Mouse (Mus musculus): Measurements from ENCODE around the gene Foxr1. TPM values are rescaled to one million over a fixed set of nuclear protein-coding genes. Genes with fewer than 3 reads are reported as not detected.

Foxr1 gene
- not detected for total RNA-seq (2021)

- DNase-seq, result no peak
Observed at GRCm38 (mm10) chr9:44440961-44441360, at the start of gene Foxr1. Foxr1 (minus strand) TSS chr9:44441136.

- peak; percentile 55 for DNase-seq
Observed at GRCm38 (mm10) chr9:44490086-44490967, 49.4 kb upstream of the Foxr1 start.

GRCm38 (mm10) chr9:44489651-44490085, 48.7 kb upstream of the Foxr1 start:
- peak; percentile 76 for DNase-seq

GRCm38 (mm10) chr9:44488855-44489381, 48.0 kb upstream of the Foxr1 start:
- DNase-seq, result peak; percentile 81

GRCm38 (mm10) chr9:44488416-44488815, 47.5 kb upstream of the Foxr1 start:
- peak; percentile 26 for DNase-seq

GRCm38 (mm10) chr9:44487441-44487840, 46.5 kb upstream of the Foxr1 start:
- peak; percentile 90 for DNase-seq

- DNase-seq, result peak; percentile 70
Observed at GRCm38 (mm10) chr9:44486741-44487421, 45.9 kb upstream of the Foxr1 start.

- DNase-seq, result peak; percentile 65
Observed at GRCm38 (mm10) chr9:44486335-44486734, 45.4 kb upstream of the Foxr1 start.

GRCm38 (mm10) chr9:44485516-44486161, 44.7 kb upstream of the Foxr1 start:
- peak; percentile 17 for DNase-seq

- DNase-seq, result no peak
Observed at GRCm38 (mm10) chr9:44485105-44485515, 44.2 kb upstream of the Foxr1 start.

GRCm38 (mm10) chr9:44484311-44485104, 43.6 kb upstream of the Foxr1 start:
- DNase-seq, result peak; percentile 27

GRCm38 (mm10) chr9:44483510-44484044, 42.6 kb upstream of the Foxr1 start:
- DNase-seq, result peak; percentile 70

- DNase-seq, result no peak
Observed at GRCm38 (mm10) chr9:44483041-44483509, 42.1 kb upstream of the Foxr1 start.

- peak; percentile 97 for DNase-seq
Observed at GRCm38 (mm10) chr9:44482552-44482951, 41.6 kb upstream of the Foxr1 start, which contains the start of gene Bcl9l. Bcl9l (plus strand) TSS chr9:44482825.

GRCm38 (mm10) chr9:44482112-44482511, 41.2 kb upstream of the Foxr1 start:
- no peak for DNase-seq

GRCm38 (mm10) chr9:44479628-44480428, 38.9 kb upstream of the Foxr1 start:
- DNase-seq, result peak; percentile 92

GRCm38 (mm10) chr9:44478959-44479605, 38.1 kb upstream of the Foxr1 start:
- DNase-seq, result peak; percentile 86

- peak; percentile 74 for DNase-seq
Observed at GRCm38 (mm10) chr9:44478229-44478921, 37.4 kb upstream of the Foxr1 start.
